Mouse (Mus musculus) testis, adult 2 months (tissue): ENCODE results near the gene Plxdc1.

Experiments
- CTCF ChIP-seq: fragments of 200-500 bp; IDR thresholded peaks from 2 replicates; pipeline ENCODE4 v1.5.1; 2012; ENCODE audit warnings: low read depth, mild to moderate bottlenecking, inconsistent platforms, low read length, moderate library complexity; ENCODE audit not compliant: control insufficient read depth, insufficient read depth, insufficient replicate concordance
- POLR2A ChIP-seq: fragments of 200-500 bp; IDR thresholded peaks from 2 replicates; pipeline ENCODE4 v1.6.1; 2012; ENCODE audit warnings: low read depth, mild to moderate bottlenecking, inconsistent platforms, low read length, moderate library complexity; ENCODE audit not compliant: control insufficient read depth

DNA sequence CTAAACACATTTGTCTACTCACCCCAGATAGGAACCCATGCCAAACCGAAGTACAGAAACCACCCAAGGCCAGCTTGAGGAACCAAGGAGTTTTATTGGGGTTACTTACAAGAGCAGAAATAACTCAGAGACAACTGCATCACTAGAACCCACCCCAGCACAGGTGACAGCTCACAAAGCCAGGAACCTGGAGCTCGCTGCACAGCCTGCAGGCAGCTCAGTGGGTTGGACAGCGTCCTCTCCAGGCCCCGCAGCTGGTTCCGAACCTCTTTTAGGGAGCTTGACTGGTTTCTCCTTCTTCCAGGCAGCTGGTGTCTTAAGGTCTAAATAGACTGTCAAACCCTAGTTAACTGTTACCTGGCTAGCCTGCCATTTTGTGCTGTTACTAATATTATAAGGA lies 94.4 kb downstream of the Plxdc1 start:
- TF ChIP-seq POLR2A (no peak), CTCF (no peak)
